ENCODE assay signal across 22 mouse cellular contexts in genomic region chr3:143986200-143986506, GRCm38 (mm10).
"Had no signal": no experiment of that assay in that cellular context is flagged by ENCODE, and none has a peak within 500 bp of the region (broad histone marks: within the 10 kb centered on the region; RNA-seq: fewer than 3 reads in every experiment).

No protein-coding gene starts in this region.

- H3K27ac ChIP-seq: layer of hippocampus, adult 2 months; left cerebral cortex, adult 2 months; limb, embryonic 13.5 days; liver, embryonic 12.5 days; liver, embryonic 15.5 days; lung, embryonic 15.5 days; midbrain, embryonic 10.5 days; midbrain, embryonic 13.5 days; stomach, embryonic 15.5 days had no signal

- H3K9ac ChIP-seq: limb, embryonic 13.5 days; liver, embryonic 12.5 days; liver, embryonic 15.5 days; lung, embryonic 15.5 days; midbrain, embryonic 13.5 days; stomach, embryonic 15.5 days had no signal

- H3K27me3 ChIP-seq: limb, embryonic 13.5 days; liver, embryonic 12.5 days; liver, embryonic 15.5 days; lung, embryonic 15.5 days; megakaryocyte, embryonic 14.5 days; midbrain, embryonic 13.5 days; stomach, embryonic 15.5 days had no signal

- H3K4me2 ChIP-seq: limb, embryonic 13.5 days; liver, embryonic 12.5 days; liver, embryonic 15.5 days; lung, embryonic 15.5 days; midbrain, embryonic 13.5 days; stomach, embryonic 15.5 days had no signal

- H3K4me1 ChIP-seq: limb, embryonic 13.5 days; liver, embryonic 12.5 days; liver, embryonic 15.5 days; lung, embryonic 15.5 days; megakaryocyte, embryonic 14.5 days; midbrain, embryonic 10.5 days; midbrain, embryonic 13.5 days; stomach, embryonic 15.5 days had no signal

- ATAC-seq: liver, embryonic 12.5 days; midbrain, embryonic 13.5 days had no signal

- H3K9me3 ChIP-seq: limb, embryonic 13.5 days; liver, embryonic 12.5 days; liver, embryonic 15.5 days; lung, embryonic 15.5 days; midbrain, embryonic 10.5 days; midbrain, embryonic 13.5 days; stomach, embryonic 15.5 days had no signal

- DNase-seq: kidney, postnatal 14 days; kidney, postnatal 4 days; layer of hippocampus, adult 9-11 months; layer of hippocampus, postnatal 36 days; left cerebral cortex, postnatal 4 days; liver; lung, adult 18-20 months; lung, postnatal 10 days; lung, postnatal 36 days; right cerebral cortex, postnatal 25 days; spleen, adult 18-20 months; thymus, postnatal 25 days had no signal

- H3K4me3 ChIP-seq: layer of hippocampus, adult 2 months; left cerebral cortex, adult 2 months; limb, embryonic 13.5 days; liver, embryonic 12.5 days; liver, embryonic 15.5 days; lung, embryonic 15.5 days; megakaryocyte, embryonic 14.5 days; midbrain, embryonic 10.5 days; midbrain, embryonic 13.5 days; stomach, embryonic 15.5 days had no signal

- H3K36me3 ChIP-seq: limb, embryonic 13.5 days; liver, embryonic 12.5 days; liver, embryonic 15.5 days; lung, embryonic 15.5 days; midbrain, embryonic 10.5 days; midbrain, embryonic 13.5 days; stomach, embryonic 15.5 days had no signal
